Mouse (Mus musculus) ES-Bruce4 (cell line): ENCODE data around the gene Wfdc16. TPM values are rescaled to one million over a fixed set of nuclear protein-coding genes. Genes with fewer than 3 reads are reported as not detected.

Source experiments
- H3K27ac ChIP-seq: 2 replicates; pipeline ENCODE4 v1.5.1; 2012; ENCODE audit warnings: low read length, inconsistent platforms; ENCODE audit not compliant: insufficient read depth
- H3K27me3 ChIP-seq: 2 replicates; pipeline ENCODE4 v1.6.1; 2012; ENCODE audit warnings: mild to moderate bottlenecking, low read length, inconsistent platforms; ENCODE audit not compliant: control insufficient read depth, poor library complexity, insufficient read depth, severe bottlenecking
- H3K36me3 ChIP-seq: 2 replicates; pipeline ENCODE4 v1.6.1; 2012; ENCODE audit warnings: inconsistent platforms, mild to moderate bottlenecking, low read length, moderate library complexity; ENCODE audit not compliant: control insufficient read depth, poor library complexity, insufficient read depth, severe bottlenecking
- H3K4me1 ChIP-seq: one replicate; pipeline ENCODE4 v1.8.1; 2011; ENCODE audit warnings: low read length; ENCODE audit not compliant: control insufficient read depth, insufficient read depth
- H3K4me3 ChIP-seq: 2 replicates; pipeline ENCODE4 v1.5.1; 2011; ENCODE audit warnings: low read depth, mild to moderate bottlenecking, low read length
- H3K9ac ChIP-seq: 2 replicates; pipeline ENCODE4 v1.6.1; 2012; ENCODE audit warnings: low read depth, mild to moderate bottlenecking, inconsistent platforms; ENCODE audit not compliant: poor library complexity, severe bottlenecking
- H3K9me3 ChIP-seq: replicated peaks from 2 replicates; pipeline ENCODE4 v1.6.1; 2012; ENCODE audit warnings: mild to moderate bottlenecking, low read length, inconsistent platforms; ENCODE audit not compliant: control insufficient read depth, poor library complexity, insufficient read depth, severe bottlenecking
- CTCF ChIP-seq: IDR thresholded peaks from one replicate; pipeline ENCODE4 v1.8.1; 2011; ENCODE audit warnings: low read depth, low read length
- EP300 ChIP-seq: IDR thresholded peaks from 2 replicates; pipeline ENCODE4 v1.6.1; 2011; ENCODE audit warnings: low read depth, low read length; ENCODE audit not compliant: insufficient read depth
- POLR2A ChIP-seq: IDR thresholded peaks from one replicate; pipeline ENCODE4 v1.8.1; 2011; ENCODE audit warnings: low read length; ENCODE audit not compliant: insufficient read depth
- polyA plus RNA-seq: library from polyadenylated mRNA; stranded (reverse); fragments of >200 nt; gene quantifications from 2 replicates; pipeline ENCODE4 v1.2.4, GENCODE M21; 2011; ENCODE audit warnings: low read depth; ENCODE audit not compliant: missing spikeins, insufficient read depth, insufficient read length

Wfdc16 gene
- polyA plus RNA-seq, 1 experiment: not detected

- no peak for TF ChIP-seq POLR2A
- TF ChIP-seq CTCF: no peak
- no peak for TF ChIP-seq EP300
- H3K36me3 ChIP-seq: no peaks in the 10 kb centered on the region
Observed at GRCm38 (mm10) chr2:164673987-164674386, 35.4 kb upstream of the Wfdc16 start, which contains the start of gene Wfdc11. TSS of gene Wfdc11 (minus strand) at chr2:164674087.

GRCm38 (mm10) chr2:164670938-164671337 is 32.3 kb upstream of the Wfdc16 start:
- H3K36me3 ChIP-seq: no peaks in the 10 kb centered on the region
- no peaks in the 10 kb centered on the region for H3K4me1 ChIP-seq
- H3K27me3 ChIP-seq: no peaks in the 10 kb centered on the region
- H3K9me3 ChIP-seq: peaks cover 7% of the 10 kb centered on the region; the same call in 1 of the 2 replicates
- no peak overlapping the region for H3K9ac ChIP-seq
- H3K27ac ChIP-seq: no peak overlapping the region
- no peak overlapping the region for H3K4me3 ChIP-seq
- TF ChIP-seq CTCF (no peak), EP300 (no peak), POLR2A (no peak)

More at GRCm38 (mm10) chr2:164673987-164674386, 35.4 kb upstream of the Wfdc16 start, which contains the start of gene Wfdc11:
- H3K9me3 ChIP-seq: no peaks in the 10 kb centered on the region
- no peaks in the 10 kb centered on the region for H3K27me3 ChIP-seq
- H3K27ac ChIP-seq: no peak within 1 kb of the TSS
- no peak within 1 kb of the TSS for H3K9ac ChIP-seq
- no peak within 1 kb of the TSS for H3K4me3 ChIP-seq
- no peaks in the 10 kb centered on the region for H3K4me1 ChIP-seq

- Histone ChIP-seq H3K4me1 (no peaks in the 10 kb centered on the region), H3K27ac (no peak overlapping the region), H3K27me3 (no peaks in the 10 kb centered on the region), H3K36me3 (no peaks in the 10 kb centered on the region), H3K9ac (no peak overlapping the region), H3K4me3 (no peak overlapping the region), H3K9me3 (peaks cover 7% of the 10 kb centered on the region; the same call in 1 of the 2 replicates)
- TF ChIP-seq EP300: no peak
- TF ChIP-seq POLR2A: no peak
- TF ChIP-seq CTCF: no peak
Observed at GRCm38 (mm10) chr2:164670261-164670660, 31.7 kb upstream of the Wfdc16 start.

- peaks cover 7% of the 10 kb centered on the region; the same call in 1 of the 2 replicates for H3K9me3 ChIP-seq
- no peak overlapping the region for H3K4me3 ChIP-seq
- no peak overlapping the region for H3K9ac ChIP-seq
- H3K27me3 ChIP-seq: no peaks in the 10 kb centered on the region
- H3K4me1 ChIP-seq: no peaks in the 10 kb centered on the region
- H3K27ac ChIP-seq: no peak overlapping the region
- H3K36me3 ChIP-seq: no peaks in the 10 kb centered on the region
- no peak for TF ChIP-seq POLR2A
- TF ChIP-seq CTCF: no peak
- no peak for TF ChIP-seq EP300
Observed at GRCm38 (mm10) chr2:164664851-164665250, 26.3 kb upstream of the Wfdc16 start.

GRCm38 (mm10) chr2:164656483-164656882 is 17.9 kb upstream of the Wfdc16 start, which contains the start of gene Wfdc9:
TSS of gene Wfdc9 (minus strand) at chr2:164656583.
- Histone ChIP-seq H3K36me3 (no peaks in the 10 kb centered on the region), H3K9me3 (no peaks in the 10 kb centered on the region), H3K27ac (no peak within 1 kb of the TSS), H3K9ac (no peak within 1 kb of the TSS), H3K4me1 (no peaks in the 10 kb centered on the region), H3K4me3 (peak within 1 kb of the TSS; percentile 35; the same call in 1 of the 2 replicates), H3K27me3 (no peaks in the 10 kb centered on the region)
- TF ChIP-seq POLR2A (no peak), CTCF (no peak), EP300 (no peak)

- Histone ChIP-seq H3K9me3 (no peaks in the 10 kb centered on the region), H3K9ac (no peak within 1 kb of the TSS), H3K36me3 (no peaks in the 10 kb centered on the region), H3K4me3 (peak within 1 kb of the TSS; percentile 35; the same call in 1 of the 2 replicates), H3K4me1 (no peaks in the 10 kb centered on the region), H3K27me3 (no peaks in the 10 kb centered on the region), H3K27ac (no peak within 1 kb of the TSS)
- TF ChIP-seq EP300 (no peak), CTCF (peak; percentile 86), POLR2A (no peak)
Observed at GRCm38 (mm10) chr2:164655858-164656257, 17.3 kb upstream of the Wfdc16 start, which contains the start of gene Wfdc10. TSS of gene Wfdc10 (plus strand) at chr2:164656046.
